Mouse (Mus musculus): ENCODE results near the gene Btnl4.

Gene Btnl4

GRCm38 (mm10) chr17:34437120-34437519 lies 40.0 kb downstream of the Btnl4 start:
- in situ Hi-C loops (cut with MboI, MseI): no loop called here

GRCm38 (mm10) chr17:34427597-34427996 lies 49.5 kb downstream of the Btnl4 start:
- in situ Hi-C loops (cut with MboI, MseI): no loop called here

GRCm38 (mm10) chr17:34420014-34420413 lies 57.1 kb downstream of the Btnl4 start:
- in situ Hi-C loops (cut with MboI, MseI): no loop called here
